Mouse (Mus musculus): ENCODE results near the gene H2-DMb2.

DNA sequence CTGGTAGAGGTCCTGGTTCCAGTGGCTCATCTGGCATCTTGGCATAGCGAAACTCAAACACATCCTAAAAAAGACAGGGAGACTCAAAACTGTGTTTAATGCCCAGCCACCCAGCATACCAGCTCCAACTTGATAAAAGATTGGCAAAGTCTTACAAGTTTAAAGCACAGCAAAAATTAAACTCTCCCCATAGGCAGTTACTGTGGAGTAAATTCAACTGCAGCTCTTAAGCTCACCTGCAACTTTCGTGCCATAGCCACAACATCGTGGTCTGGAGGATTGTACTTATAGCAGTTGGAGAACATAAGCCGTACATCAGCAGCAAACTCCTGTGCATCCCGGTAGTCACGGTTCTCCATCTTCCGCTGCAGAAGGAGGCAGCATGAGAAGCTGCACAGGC, 29.0 kb upstream of the H2-DMb2 start:
- no peak for TF ChIP-seq CTCF (conservative IDR thresholded peaks at IDR 0.05; ENCODE audit: low read length)
- no peak for TF ChIP-seq POU5F1 (IDR thresholded peaks at IDR 0.05; ENCODE audit: borderline replicate concordance, low read length)
